Mouse (Mus musculus) neural tube, embryonic 15.5 days (tissue): Measurements from ENCODE around the gene Cdon. TPM values are rescaled to one million over a fixed set of nuclear protein-coding genes. Genes with fewer than 3 reads are reported as not detected.

ENCODE experiments used
- ATAC-seq: fragments of 200-750 bp; cut with Nextera tagmentation; 2 replicates; pipeline ENCODE4 v1.8.0; 2017; ENCODE audit warnings: mild to moderate bottlenecking, moderate TSS enrichment, moderate library complexity; ENCODE audit not compliant: low FRiP score
- H3K27ac ChIP-seq: fragments of 300-500 bp; sonication (generic); replicated peaks from 2 replicates; pipeline ENCODE4 v1.5.1; 2015; ENCODE audit warnings: mild to moderate bottlenecking, inconsistent platforms
- H3K27me3 ChIP-seq: fragments of 300-500 bp; sonication (generic); replicated peaks from 2 replicates; pipeline ENCODE4 v1.6.1; 2015; ENCODE audit warnings: inconsistent platforms
- H3K36me3 ChIP-seq: fragments of 300-500 bp; sonication (generic); 2 replicates; pipeline ENCODE4 v1.6.1; 2015; ENCODE audit warnings: inconsistent platforms
- H3K4me1 ChIP-seq: fragments of 300-500 bp; sonication (generic); 2 replicates; pipeline ENCODE4 v1.6.1; 2015; ENCODE audit warnings: inconsistent platforms
- H3K4me2 ChIP-seq: fragments of 300-500 bp; sonication (generic); 2 replicates; pipeline ENCODE4 v1.6.1; 2015; ENCODE audit warnings: inconsistent platforms, mild to moderate bottlenecking, moderate library complexity
- H3K4me3 ChIP-seq: fragments of 300-500 bp; sonication (generic); replicated peaks from 2 replicates; pipeline ENCODE4 v1.5.1; 2015; ENCODE audit warnings: mild to moderate bottlenecking, inconsistent platforms
- H3K9ac ChIP-seq: fragments of 300-500 bp; sonication (generic); replicated peaks from 2 replicates; pipeline ENCODE4 v1.6.1; 2015; ENCODE audit warnings: mild to moderate bottlenecking, inconsistent platforms
- H3K9me3 ChIP-seq: fragments of 300-500 bp; sonication (generic); replicated peaks from 2 replicates; pipeline ENCODE4 v1.6.1; 2016; ENCODE audit warnings: inconsistent platforms
- WGBS: fragments of 180-500 bp; shearing (Covaris S2); methylation state at CpG from one replicate; pipeline ENCODE4 v1.1.7; 2015; ENCODE audit warnings: mixed read lengths; 5-methylcytosine and 5-hydroxymethylcytosine counted together
- polyA plus RNA-seq: library from polyadenylated mRNA; unstranded; fragments of >200 nt; fragmentation: Nextera tagmentation; extraction: Ambion mirVana; gene quantifications from 2 replicates; pipeline ENCODE4 v1.2.1, GENCODE M21; 2015

The Cdon gene
- polyA plus RNA-seq, 1 experiment from 2014 or later: 3.6 TPM

GRCm38 (mm10) chr9:35495471-35495870 lies 74.5 kb downstream of the Cdon start:
- H3K4me3 ChIP-seq: no peak overlapping the region

GRCm38 (mm10) chr9:35499946-35500345 lies 79.0 kb downstream of the Cdon start:
- WGBS: 79% methylated on average over 6 of the region's 6 CpGs
- Histone ChIP-seq H3K9me3 (no peaks in the 10 kb centered on the region), H3K27me3 (no peaks in the 10 kb centered on the region), H3K36me3 (peaks cover 17% of the 10 kb centered on the region), H3K27ac (no peak overlapping the region), H3K4me3 (no peak overlapping the region), H3K9ac (no peak overlapping the region), H3K4me1 (no peaks in the 10 kb centered on the region; the same call in 1 of the 2 replicates), H3K4me2 (no peak overlapping the region)
- no peak for ATAC-seq

More at GRCm38 (mm10) chr9:35495471-35495870, 74.5 kb downstream of the Cdon start:
- Histone ChIP-seq H3K4me2 (no peak overlapping the region), H3K27me3 (no peaks in the 10 kb centered on the region), H3K36me3 (peaks cover 7% of the 10 kb centered on the region; the same call in 1 of the 2 replicates), H3K9ac (no peak overlapping the region), H3K4me1 (no peaks in the 10 kb centered on the region; the same call in 1 of the 2 replicates), H3K27ac (no peak overlapping the region), H3K9me3 (no peaks in the 10 kb centered on the region)
- no peak for ATAC-seq
- whole genome bisulfite sequencing: 71% methylated on average over 3 of the region's 3 CpGs

GRCm38 (mm10) chr9:35502361-35503000 lies 81.6 kb downstream of the Cdon start:
- 84% methylated on average over 10 of the region's 10 CpGs for WGBS

GRCm38 (mm10) chr9:35508234-35508633 lies 87.3 kb downstream of the Cdon start:
- 0 out of 2 replicates have a peak, but pooled peaks have one; percentile 34 for ATAC-seq
- 51% methylated on average over 8 of the region's 8 CpGs for WGBS
- H3K27me3 ChIP-seq: no peaks in the 10 kb centered on the region
- no peaks in the 10 kb centered on the region for H3K4me1 ChIP-seq
- H3K4me2 ChIP-seq: no peak overlapping the region
- no peak overlapping the region for H3K9ac ChIP-seq
- peaks cover 9% of the 10 kb centered on the region for H3K36me3 ChIP-seq
- no peak overlapping the region for H3K4me3 ChIP-seq
- no peaks in the 10 kb centered on the region for H3K9me3 ChIP-seq
- H3K27ac ChIP-seq: no peak overlapping the region; the same call in 1 of the 2 replicates

More at GRCm38 (mm10) chr9:35502361-35503000, 81.6 kb downstream of the Cdon start:
- Histone ChIP-seq H3K36me3 (peaks cover 21% of the 10 kb centered on the region), H3K9me3 (no peaks in the 10 kb centered on the region), H3K4me2 (no peak overlapping the region), H3K27me3 (no peaks in the 10 kb centered on the region), H3K4me1 (no peaks in the 10 kb centered on the region), H3K4me3 (no peak overlapping the region), H3K9ac (no peak overlapping the region), H3K27ac (no peak overlapping the region)
- no peak for ATAC-seq

- no peaks in the 10 kb centered on the region for H3K9me3 ChIP-seq
- ATAC-seq: no peak
- no peak overlapping the region for H3K9ac ChIP-seq
- 88% methylated on average over 4 of the region's 4 CpGs for WGBS
- no peaks in the 10 kb centered on the region for H3K36me3 ChIP-seq
- no peak overlapping the region for H3K27ac ChIP-seq
- H3K4me2 ChIP-seq: no peak overlapping the region
- H3K4me3 ChIP-seq: no peak overlapping the region
- H3K4me1 ChIP-seq: no peaks in the 10 kb centered on the region
- H3K27me3 ChIP-seq: no peaks in the 10 kb centered on the region
Measured at GRCm38 (mm10) chr9:35513900-35514299, 93.0 kb downstream of the Cdon start.

- 83% methylated on average over 5 of the region's 5 CpGs for WGBS
- H3K4me1 ChIP-seq: no peaks in the 10 kb centered on the region
- H3K9ac ChIP-seq: no peak overlapping the region
- H3K4me3 ChIP-seq: no peak overlapping the region
- H3K9me3 ChIP-seq: no peaks in the 10 kb centered on the region
- no peaks in the 10 kb centered on the region for H3K36me3 ChIP-seq
- no peak overlapping the region for H3K27ac ChIP-seq
- no peak for ATAC-seq
- no peaks in the 10 kb centered on the region for H3K27me3 ChIP-seq
- no peak overlapping the region for H3K4me2 ChIP-seq
Measured at GRCm38 (mm10) chr9:35516182-35516581, 95.3 kb downstream of the Cdon start.

GRCm38 (mm10) chr9:35516711-35517110 lies 95.8 kb downstream of the Cdon start:
- H3K36me3 ChIP-seq: no peaks in the 10 kb centered on the region
- H3K27me3 ChIP-seq: no peaks in the 10 kb centered on the region
- no peak overlapping the region for H3K4me2 ChIP-seq
- H3K9me3 ChIP-seq: no peaks in the 10 kb centered on the region
- no peak for ATAC-seq
- WGBS: 95% methylated on average over 16 of the region's 16 CpGs
- H3K4me3 ChIP-seq: no peak overlapping the region
- H3K9ac ChIP-seq: no peak overlapping the region
- no peaks in the 10 kb centered on the region for H3K4me1 ChIP-seq
- H3K27ac ChIP-seq: no peak overlapping the region

- Histone ChIP-seq H3K4me3 (no peak within 1 kb of the TSS), H3K4me1 (no peaks in the 10 kb centered on the region), H3K36me3 (no peaks in the 10 kb centered on the region), H3K27me3 (no peaks in the 10 kb centered on the region), H3K9me3 (no peaks in the 10 kb centered on the region), H3K27ac (no peak within 1 kb of the TSS), H3K9ac (no peak within 1 kb of the TSS), H3K4me2 (no peak within 1 kb of the TSS)
- WGBS: 73% methylated on average over 3 of the region's 3 CpGs
- ATAC-seq: no peak
Measured at GRCm38 (mm10) chr9:35518169-35518568, 97.2 kb downstream of the Cdon start, which contains the start of gene Gm1113. Gm1113 (minus strand) TSS chr9:35518269.

GRCm38 (mm10) chr9:35520631-35521348 lies 99.9 kb downstream of the Cdon start:
- Histone ChIP-seq H3K36me3 (no peaks in the 10 kb centered on the region), H3K4me1 (peaks cover 12% of the 10 kb centered on the region), H3K27ac (no peak overlapping the region), H3K9me3 (no peaks in the 10 kb centered on the region), H3K4me2 (no peak overlapping the region), H3K9ac (no peak overlapping the region), H3K4me3 (no peak overlapping the region), H3K27me3 (no peaks in the 10 kb centered on the region)
- no peak for ATAC-seq
- WGBS: 88% methylated on average over 6 of the region's 6 CpGs

GRCm38 (mm10) chr9:35522241-35522640 lies 101.3 kb downstream of the Cdon start:
- Histone ChIP-seq H3K9ac (no peak overlapping the region), H3K4me2 (no peak overlapping the region), H3K27ac (no peak overlapping the region), H3K36me3 (no peaks in the 10 kb centered on the region), H3K4me1 (peaks cover 12% of the 10 kb centered on the region), H3K4me3 (no peak overlapping the region), H3K9me3 (no peaks in the 10 kb centered on the region), H3K27me3 (no peaks in the 10 kb centered on the region)
- ATAC-seq: no peak
- 84% methylated on average over 2 of the region's 2 CpGs for WGBS

- no peak for ATAC-seq
- Histone ChIP-seq H3K9me3 (no peaks in the 10 kb centered on the region), H3K27me3 (no peaks in the 10 kb centered on the region), H3K27ac (peak overlapping the region; percentile 58), H3K36me3 (no peaks in the 10 kb centered on the region), H3K4me2 (no peak overlapping the region), H3K9ac (no peak overlapping the region), H3K4me3 (no peak overlapping the region), H3K4me1 (peaks cover 12% of the 10 kb centered on the region)
- 72% methylated on average over 1 of the region's 1 CpGs for WGBS
Measured at GRCm38 (mm10) chr9:35522821-35523515, 102.0 kb downstream of the Cdon start.
